Mouse (Mus musculus) neural tube, embryonic 14.5 days (tissue): ENCODE results near the gene Gys2. TPM values are rescaled to one million over a fixed set of nuclear protein-coding genes. Genes with fewer than 3 reads are reported as not detected.

Experiments
- ATAC-seq: fragments of 200-750 bp; cut with Nextera tagmentation; 2 replicates; pipeline ENCODE4 v1.8.0; 2017; ENCODE audit warnings: low read depth, mild to moderate bottlenecking, moderate TSS enrichment, moderate library complexity
- H3K27ac ChIP-seq: fragments of 300-500 bp; sonication (generic); 2 replicates; pipeline ENCODE4 v1.5.1; 2014; ENCODE audit warnings: low read depth, mild to moderate bottlenecking, control low read depth, low read length, moderate library complexity, mixed read lengths
- H3K27me3 ChIP-seq: fragments of 300-500 bp; sonication (generic); 2 replicates; pipeline ENCODE4 v1.6.1; 2014; ENCODE audit warnings: low read length; ENCODE audit not compliant: control insufficient read depth, insufficient read depth
- H3K36me3 ChIP-seq: fragments of 300-500 bp; sonication (generic); 2 replicates; pipeline ENCODE4 v1.6.1; 2014; ENCODE audit warnings: low read length, mixed read lengths; ENCODE audit not compliant: control insufficient read depth, insufficient read depth
- H3K4me1 ChIP-seq: fragments of 300-500 bp; sonication (generic); 2 replicates; pipeline ENCODE4 v1.6.1; 2014; ENCODE audit warnings: low read length; ENCODE audit not compliant: control insufficient read depth, insufficient read depth
- H3K4me2 ChIP-seq: fragments of 300-500 bp; sonication (generic); 2 replicates; pipeline ENCODE4 v1.6.1; 2014; ENCODE audit warnings: mild to moderate bottlenecking, low read depth, low read length, control low read depth
- H3K4me3 ChIP-seq: fragments of 300-500 bp; sonication (generic); 2 replicates; pipeline ENCODE4 v1.5.1; 2014; ENCODE audit warnings: low read depth, low read length, control low read depth, mixed read lengths
- H3K9ac ChIP-seq: fragments of 300-500 bp; sonication (generic); replicated peaks from 2 replicates; pipeline ENCODE4 v1.6.1; 2014; ENCODE audit warnings: low read depth, mild to moderate bottlenecking, control low read depth, low read length, mixed read lengths
- H3K9me3 ChIP-seq: fragments of 300-500 bp; sonication (generic); 2 replicates; pipeline ENCODE4 v1.6.1; 2016; ENCODE audit warnings: low read length; ENCODE audit not compliant: control insufficient read depth
- WGBS: fragments of 180-500 bp; shearing (Covaris S2); extraction: QIAGEN DNeasy Blood & Tissue Kit; methylation state at CpG from one replicate; pipeline ENCODE4 v1.1.7; 2014; 5-methylcytosine and 5-hydroxymethylcytosine counted together
- polyA plus RNA-seq: library from polyadenylated mRNA; unstranded; fragments of >200 nt; fragmentation: Nextera tagmentation; extraction: Ambion mirVana; gene quantifications from 2 replicates; pipeline ENCODE4 v1.2.1, GENCODE M21; 2014

The Gys2 gene
- polyA plus RNA-seq, 1 experiment from 2014 or later = not detected

DNA sequence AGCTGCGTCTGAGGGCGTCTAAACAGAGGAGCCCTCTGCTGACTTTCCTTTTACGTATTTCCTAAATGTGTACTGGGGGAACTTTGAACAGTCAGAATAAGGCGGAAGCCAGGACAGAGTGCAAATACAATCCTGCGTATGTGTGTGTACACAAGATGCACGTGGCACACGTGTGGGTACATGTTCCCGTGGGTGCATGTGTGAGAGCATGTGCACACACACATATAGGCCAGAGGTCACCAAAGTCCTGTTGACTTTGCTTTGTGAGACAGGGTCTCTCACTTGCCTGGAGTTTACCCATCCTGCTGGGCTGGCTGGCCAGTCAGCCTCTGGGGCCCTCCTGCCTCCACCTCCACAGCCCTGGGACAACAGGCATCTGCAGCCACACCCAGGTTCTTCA lies 1.8 kb downstream of the Gys2 start:
- WGBS = 82% methylated on average over 8 of the region's 8 CpGs
- H3K4me2 ChIP-seq = no peak overlapping the region
- no peak for ATAC-seq
- H3K9me3 ChIP-seq = no peaks in the 10 kb centered on the region
- H3K4me1 ChIP-seq = no peaks in the 10 kb centered on the region
- H3K27ac ChIP-seq = no peak overlapping the region
- no peak overlapping the region for H3K4me3 ChIP-seq
- no peaks in the 10 kb centered on the region for H3K36me3 ChIP-seq
- H3K9ac ChIP-seq = no peak overlapping the region
- H3K27me3 ChIP-seq = no peaks in the 10 kb centered on the region

DNA sequence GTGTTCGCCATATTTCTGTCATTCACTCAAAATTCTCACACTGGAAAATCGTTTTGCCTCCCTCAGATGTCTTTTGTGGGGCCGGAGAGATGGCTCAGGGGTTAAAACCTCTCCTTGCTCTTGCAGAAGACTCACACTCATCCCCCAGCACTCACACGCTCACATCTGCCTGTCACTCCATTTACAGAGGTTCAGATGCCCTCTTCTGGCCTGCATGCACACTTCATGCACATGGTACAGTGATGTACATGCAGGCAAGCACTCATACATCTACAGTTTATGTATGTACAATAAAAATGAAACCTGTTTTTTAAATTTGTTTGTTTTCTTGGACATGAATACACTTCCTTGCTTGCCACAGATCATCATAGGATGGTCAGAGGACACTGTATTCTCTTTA lies 3.3 kb downstream of the Gys2 start:
- Histone ChIP-seq H3K9me3 (no peaks in the 10 kb centered on the region), H3K36me3 (no peaks in the 10 kb centered on the region), H3K27ac (no peak overlapping the region), H3K27me3 (no peaks in the 10 kb centered on the region), H3K4me2 (no peak overlapping the region), H3K9ac (no peak overlapping the region), H3K4me3 (no peak overlapping the region), H3K4me1 (no peaks in the 10 kb centered on the region)
- peak; percentile 82; the same call in 1 of the 2 replicates for ATAC-seq
- WGBS = 63% methylated on average over 4 of the region's 4 CpGs

DNA sequence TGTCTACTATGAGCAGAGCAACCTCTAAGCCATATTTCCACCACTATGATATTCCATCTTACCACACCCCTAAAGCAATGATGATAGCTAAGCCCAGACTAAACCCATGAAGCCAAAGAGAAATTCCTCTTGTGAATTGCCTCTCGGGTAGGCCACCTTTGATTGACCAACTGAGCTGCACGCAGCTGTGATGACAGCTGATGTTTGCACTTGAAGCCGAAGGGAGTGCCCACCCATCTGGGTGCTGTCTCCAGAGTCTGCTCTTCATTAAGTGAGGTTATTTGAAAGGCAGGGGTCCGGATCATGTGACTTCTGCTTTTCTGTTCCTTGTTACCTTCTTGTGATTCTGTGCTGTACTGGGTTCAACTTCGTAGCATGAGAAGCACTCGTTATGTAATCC lies 10.7 kb downstream of the Gys2 start:
- H3K4me2 ChIP-seq = no peak overlapping the region

GRCm38 (mm10) chr6:142459017-142459678 lies 13.8 kb downstream of the Gys2 start:
- Histone ChIP-seq H3K4me1 (no peaks in the 10 kb centered on the region), H3K4me2 (no peak overlapping the region), H3K4me3 (no peak overlapping the region), H3K27me3 (no peaks in the 10 kb centered on the region), H3K9me3 (no peaks in the 10 kb centered on the region), H3K9ac (no peak overlapping the region), H3K36me3 (no peaks in the 10 kb centered on the region), H3K27ac (no peak overlapping the region)
- 60% methylated on average over 14 of the region's 14 CpGs for WGBS
- ATAC-seq = peak; percentile 43; the same call in 1 of the 2 replicates

More for the DNA sequence above, 10.7 kb downstream of the Gys2 start:
- 89% methylated on average over 6 of the region's 6 CpGs for WGBS
- H3K9me3 ChIP-seq = no peaks in the 10 kb centered on the region
- no peak overlapping the region for H3K9ac ChIP-seq
- no peaks in the 10 kb centered on the region for H3K27me3 ChIP-seq
- H3K4me1 ChIP-seq = no peaks in the 10 kb centered on the region
- no peak for ATAC-seq
- H3K4me3 ChIP-seq = no peak overlapping the region
- no peak overlapping the region for H3K27ac ChIP-seq
- no peaks in the 10 kb centered on the region for H3K36me3 ChIP-seq

DNA sequence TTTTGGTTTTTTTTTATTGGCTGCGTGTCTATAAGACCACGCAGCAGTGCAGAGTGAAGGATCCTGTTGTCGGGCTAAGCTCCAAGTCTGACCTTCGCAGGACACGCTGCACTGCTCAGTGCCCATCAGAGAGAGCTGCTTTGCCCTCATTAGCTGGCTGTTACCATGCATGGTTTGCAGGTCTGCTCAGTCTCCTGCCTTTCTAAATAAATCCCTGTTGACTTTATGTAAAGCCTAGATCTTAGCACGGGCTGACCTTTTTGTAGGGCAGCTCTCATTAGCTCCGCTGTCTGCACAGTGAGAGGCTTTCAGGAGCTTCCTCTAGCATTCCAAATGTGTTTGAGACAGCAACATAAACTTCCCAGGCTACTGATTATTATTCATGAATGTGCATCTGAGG lies 14.9 kb downstream of the Gys2 start:
- Histone ChIP-seq H3K4me2 (no peak overlapping the region), H3K9me3 (no peaks in the 10 kb centered on the region), H3K27ac (no peak overlapping the region), H3K4me1 (no peaks in the 10 kb centered on the region), H3K4me3 (no peak overlapping the region), H3K9ac (no peak overlapping the region), H3K27me3 (no peaks in the 10 kb centered on the region), H3K36me3 (no peaks in the 10 kb centered on the region)
- 42% methylated on average over 7 of the region's 7 CpGs for WGBS
- peak; percentile 52; the same call in 1 of the 2 replicates for ATAC-seq

DNA sequence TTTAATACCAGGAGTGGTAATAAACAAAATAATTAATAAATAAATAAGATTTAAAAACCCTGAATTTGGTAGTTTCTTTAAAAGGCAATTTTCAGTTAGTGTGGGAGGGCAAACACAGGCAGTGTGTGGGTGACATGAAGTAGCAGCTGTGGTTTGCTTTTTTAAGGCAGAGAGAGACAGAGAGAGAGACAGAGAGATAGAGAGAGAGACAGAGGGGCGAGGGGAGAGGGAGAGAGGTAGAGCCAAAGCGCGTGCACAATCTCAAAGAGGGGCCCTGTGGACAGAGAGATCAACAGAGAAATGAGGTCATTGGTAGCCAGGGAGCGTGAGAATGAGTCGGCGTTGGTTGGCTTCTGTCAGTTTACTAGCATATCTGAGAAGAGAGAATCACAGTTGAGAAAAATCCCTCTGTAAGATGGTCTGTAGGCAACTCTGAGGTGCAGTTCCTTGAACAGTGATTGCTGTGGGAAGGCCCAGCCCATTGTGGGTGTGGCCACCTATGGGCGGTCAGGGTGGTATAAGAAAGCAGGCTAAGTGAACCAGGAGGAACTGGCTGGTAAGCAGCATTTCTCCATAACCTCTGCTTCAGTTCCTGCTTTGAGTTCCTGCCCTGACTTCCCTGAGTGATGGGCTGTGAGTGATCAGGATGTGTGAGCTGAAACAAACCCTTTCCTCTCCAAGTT lies 17.5 kb downstream of the Gys2 start:
- H3K4me1 ChIP-seq = no peaks in the 10 kb centered on the region
- no peak for ATAC-seq
- 76% methylated on average over 7 of the region's 7 CpGs for WGBS
- H3K27ac ChIP-seq = no peak overlapping the region
- H3K27me3 ChIP-seq = no peaks in the 10 kb centered on the region
- no peak overlapping the region for H3K9ac ChIP-seq
- H3K36me3 ChIP-seq = no peaks in the 10 kb centered on the region
- no peak overlapping the region for H3K4me2 ChIP-seq
- H3K4me3 ChIP-seq = no peak overlapping the region
- H3K9me3 ChIP-seq = no peaks in the 10 kb centered on the region

DNA sequence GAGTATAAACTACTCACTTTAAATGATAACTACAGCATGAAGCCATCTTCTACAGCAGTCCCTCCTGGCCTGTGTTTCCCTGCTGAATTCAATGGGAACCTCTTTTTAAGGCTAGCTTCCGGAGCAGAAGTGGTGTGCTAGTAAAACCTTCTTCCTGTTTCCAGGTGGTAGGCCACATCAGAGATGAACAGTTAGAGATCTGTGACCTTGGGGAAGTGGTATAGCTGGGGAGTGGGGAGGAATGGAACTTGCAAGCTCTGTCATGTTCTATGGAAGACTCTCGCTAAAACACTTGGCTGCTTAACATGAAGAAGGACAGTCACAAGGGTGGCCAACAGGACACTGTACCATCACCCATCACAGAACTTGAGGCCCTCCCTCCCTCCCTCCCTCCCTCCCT lies 19.6 kb downstream of the Gys2 start:
- H3K4me3 ChIP-seq = no peak overlapping the region
- H3K27me3 ChIP-seq = no peaks in the 10 kb centered on the region
- H3K9ac ChIP-seq = no peak overlapping the region
- H3K27ac ChIP-seq = no peak overlapping the region
- no peak overlapping the region for H3K4me2 ChIP-seq
- no peaks in the 10 kb centered on the region for H3K9me3 ChIP-seq
- no peaks in the 10 kb centered on the region for H3K36me3 ChIP-seq
- 79% methylated on average over 2 of the region's 2 CpGs for WGBS
- H3K4me1 ChIP-seq = no peaks in the 10 kb centered on the region
- no peak for ATAC-seq

DNA sequence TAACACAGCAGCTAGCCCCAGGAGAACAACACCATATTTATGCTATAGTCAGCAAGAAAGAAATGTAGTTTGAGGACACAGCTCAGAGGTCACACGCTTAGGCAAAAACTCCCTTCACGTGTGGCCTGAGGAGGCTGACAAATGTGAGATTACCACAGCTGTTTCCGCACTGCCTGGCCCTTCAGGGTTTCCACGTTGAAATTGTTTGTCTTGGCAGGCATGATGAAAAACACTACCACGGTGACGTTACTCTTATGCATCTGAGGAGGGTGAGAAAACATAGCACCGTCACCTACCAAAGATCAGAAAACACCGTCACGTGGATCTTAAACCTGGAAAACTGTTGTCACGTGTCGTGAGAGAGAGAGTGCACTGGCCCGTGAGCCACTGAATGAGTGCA lies 21.5 kb downstream of the Gys2 start:
- no peak overlapping the region for H3K27ac ChIP-seq
- H3K4me1 ChIP-seq = no peaks in the 10 kb centered on the region
- no peaks in the 10 kb centered on the region for H3K9me3 ChIP-seq
- 78% methylated on average over 12 of the region's 12 CpGs for WGBS
- H3K36me3 ChIP-seq = no peaks in the 10 kb centered on the region
- no peak for ATAC-seq
- no peak overlapping the region for H3K9ac ChIP-seq
- H3K27me3 ChIP-seq = no peaks in the 10 kb centered on the region
- H3K4me3 ChIP-seq = no peak overlapping the region
- no peak overlapping the region for H3K4me2 ChIP-seq

DNA sequence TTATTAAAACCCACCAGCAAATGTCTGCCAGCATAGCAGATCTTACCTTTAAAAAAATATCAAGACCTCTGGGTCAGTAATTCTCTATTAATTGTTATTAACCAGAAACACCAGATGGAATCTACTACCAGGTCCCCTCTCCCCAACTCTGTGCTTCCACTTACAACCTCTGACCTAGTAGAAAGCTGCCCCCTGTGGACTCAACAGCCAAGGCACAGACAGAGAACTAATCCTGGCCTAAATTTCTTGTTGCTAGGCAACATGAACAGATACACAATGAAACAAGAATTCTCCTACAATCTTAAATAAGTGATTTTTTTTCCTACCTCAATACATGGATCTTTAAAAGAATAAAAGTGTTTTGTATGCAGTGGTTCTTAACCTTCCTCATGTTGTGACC lies 43.8 kb downstream of the Gys2 start:
- Histone ChIP-seq H3K4me2 (no peak overlapping the region), H3K27ac (no peak overlapping the region), H3K9me3 (no peaks in the 10 kb centered on the region), H3K36me3 (no peaks in the 10 kb centered on the region), H3K4me3 (no peak overlapping the region), H3K4me1 (no peaks in the 10 kb centered on the region), H3K27me3 (no peaks in the 10 kb centered on the region), H3K9ac (no peak overlapping the region)
- ATAC-seq = no peak
